17 mouse cellular contexts compared by ENCODE assay signal in genomic region chr10:90307931-90308555, GRCm38 (mm10).
A peak's percentile ranks its signal among the peaks of the same experiment; 100 is the strongest.
DNase-seq lines count a peak whose midpoint lies in the region; ATAC-seq and TF ChIP-seq lines count a peak whose summit lies in the region.
"Had no signal": no experiment of that assay in that cellular context is flagged by ENCODE, and none has a peak within 500 bp of the region (broad histone marks: within the 10 kb centered on the region; RNA-seq: fewer than 3 reads in every experiment).

No protein-coding gene starts in this region.

- no peak overlapping the region for H3K9ac ChIP-seq in neural tube, embryonic 15.5 days (replicated peaks)
- H3K9ac ChIP-seq: limb, embryonic 15.5 days; liver, postnatal 0 days; stomach, embryonic 15.5 days had no signal

- intact Hi-C loops in left cerebral cortex, postnatal 4 days (cut with DNase I): no loop called here
- intact Hi-C loops in gastrocnemius, adult 2 months (cut with DNase I): no loop called here
- intact Hi-C loops in heart, postnatal 10 days (cut with DNase I): no loop called here

- H3K27ac ChIP-seq in gastrocnemius, adult 2 months: no peak overlapping the region
- H3K27ac ChIP-seq in neural tube, embryonic 15.5 days (replicated peaks): no peak overlapping the region
- H3K27ac ChIP-seq: limb, embryonic 15.5 days; stomach, embryonic 15.5 days had no signal

- H3K27me3 ChIP-seq in neural tube, embryonic 15.5 days (replicated peaks): no peaks in the 10 kb centered on the region
- H3K27me3 ChIP-seq: limb, embryonic 15.5 days; stomach, embryonic 15.5 days had no signal

- WGBS in neural tube, embryonic 15.5 days: 63% methylated on average over 5 of the region's 5 CpGs

- H3K4me1 ChIP-seq in neural tube, embryonic 15.5 days: 0 out of 2 replicates have a peak, but pooled peaks cover 3% of the 10 kb centered on the region
- H3K4me1 ChIP-seq: limb, embryonic 15.5 days; stomach, embryonic 15.5 days had no signal

- H3K36me3 ChIP-seq in neural tube, embryonic 15.5 days: no peaks in the 10 kb centered on the region
- H3K36me3 ChIP-seq: limb, embryonic 15.5 days; stomach, embryonic 15.5 days had no signal

- DNase-seq in left cerebral cortex, adult 11 months (ENCODE audit: low spot score): peak; percentile 34
- DNase-seq in left cerebral cortex, postnatal 4 days: no peak
- peak; percentile 49 for DNase-seq in layer of hippocampus, adult 11-12 months (ENCODE audit: low spot score)
- peak; percentile 28 to 52 for DNase-seq in layer of hippocampus, postnatal 36 days
- peak; percentile 37 to 48 for DNase-seq in right cerebral cortex, postnatal 10 days (ENCODE audit: low spot score in 2 of 2)
- DNase-seq in gastrocnemius, adult 2 months: no peak
- no peak for DNase-seq in heart, postnatal 10 days
- DNase-seq: cerebellum, adult 8-10 months; kidney, adult 18-20 months; kidney, postnatal 4 days; liver, postnatal 0 days; spleen, adult 18-20 months; thymus, postnatal 25 days had no signal

- no peak for ATAC-seq in neural tube, embryonic 15.5 days (ENCODE audit: low FRiP score)
- ATAC-seq: liver, postnatal 0 days had no signal

- H3K4me3 ChIP-seq in gastrocnemius, adult 2 months: no peak overlapping the region
- no peak overlapping the region for H3K4me3 ChIP-seq in neural tube, embryonic 15.5 days (replicated peaks)
- H3K4me3 ChIP-seq: limb, embryonic 15.5 days; stomach, embryonic 15.5 days had no signal

- H3K4me2 ChIP-seq in neural tube, embryonic 15.5 days: no peak overlapping the region
- H3K4me2 ChIP-seq: limb, embryonic 15.5 days; midbrain, embryonic 11.5 days; stomach, embryonic 15.5 days had no signal

- no peak for TF ChIP-seq CTCF in gastrocnemius, adult 2 months (IDR thresholded peaks at IDR 0.05)

- no peaks in the 10 kb centered on the region for H3K9me3 ChIP-seq in neural tube, embryonic 15.5 days (replicated peaks)
- H3K9me3 ChIP-seq: limb, embryonic 15.5 days; stomach, embryonic 15.5 days had no signal

Comparison
In these comparisons a context has a peak if more than half of its experiments do, and no peak if none do; other contexts are left out.
1. DNase-seq: peak in left cerebral cortex, adult 11 months (single experiment), layer of hippocampus, adult 11-12 months (single experiment), layer of hippocampus, postnatal 36 days (2 of 2) and right cerebral cortex, postnatal 10 days (2 of 2); none in left cerebral cortex, postnatal 4 days (single experiment), gastrocnemius, adult 2 months (single experiment) and heart, postnatal 10 days (0 of 2).